Mouse (Mus musculus) embryonic facial prominence, embryonic 11.5 days (tissue): ENCODE data around the gene Icam1. TPM values are rescaled to one million over a fixed set of nuclear protein-coding genes. Genes with fewer than 3 reads are reported as not detected.
A peak's percentile ranks its signal among the peaks of the same experiment; 100 is the strongest.
"Not testable (repeated sequence)": the region's sequence is repeated elsewhere in the genome, so short reads cannot be mapped to it uniquely, and the experiment has no call there.

Experiments
- ATAC-seq: fragments of 200-750 bp; cut with Nextera tagmentation; replicated peaks from 2 replicates; pipeline ENCODE4 v1.8.0; 2017; ENCODE audit warnings: low read depth; ENCODE audit not compliant: insufficient number of reproducible peaks, low FRiP score, low TSS enrichment
- DNase-seq: peaks from one replicate; pipeline ENCODE4 v3.0.0-alpha.2; 2015; ENCODE audit warnings: low spot score
- H3K27ac ChIP-seq: fragments of 300-500 bp; sonication (generic); replicated peaks from 2 replicates; pipeline ENCODE4 v1.5.1; 2014; ENCODE audit warnings: mild to moderate bottlenecking, low read depth, low read length, control low read depth
- H3K27me3 ChIP-seq: fragments of 300-500 bp; sonication (generic); 2 replicates; pipeline ENCODE4 v1.6.1; 2014; ENCODE audit warnings: mild to moderate bottlenecking, low read length, moderate library complexity, mixed read lengths; ENCODE audit not compliant: control insufficient read depth, insufficient read depth
- H3K36me3 ChIP-seq: fragments of 300-500 bp; sonication (generic); replicated peaks from 2 replicates; pipeline ENCODE4 v1.6.1; 2014; ENCODE audit warnings: low read depth, mild to moderate bottlenecking, low read length, moderate library complexity, mixed read lengths; ENCODE audit not compliant: control insufficient read depth, insufficient read depth
- H3K4me1 ChIP-seq: fragments of 300-500 bp; sonication (generic); 2 replicates; pipeline ENCODE4 v1.6.1; 2014; ENCODE audit warnings: low read length, mixed read lengths; ENCODE audit not compliant: control insufficient read depth, insufficient read depth
- H3K4me2 ChIP-seq: fragments of 300-500 bp; sonication (generic); 2 replicates; pipeline ENCODE4 v1.6.1; 2014; ENCODE audit warnings: low read depth, mild to moderate bottlenecking, control low read depth, low read length, moderate library complexity
- H3K4me3 ChIP-seq: fragments of 300-500 bp; sonication (generic); 2 replicates; pipeline ENCODE4 v1.5.1; 2014; ENCODE audit warnings: low read depth, low read length, control low read depth
- H3K9ac ChIP-seq: fragments of 300-500 bp; sonication (generic); replicated peaks from 2 replicates; pipeline ENCODE4 v1.6.1; 2014; ENCODE audit warnings: mild to moderate bottlenecking, control low read depth, low read length
- H3K9me3 ChIP-seq: fragments of 300-500 bp; sonication (generic); replicated peaks from 2 replicates; pipeline ENCODE4 v1.6.1; 2016; ENCODE audit warnings: mild to moderate bottlenecking, low read length, inconsistent platforms, mixed read lengths; ENCODE audit not compliant: control insufficient read depth
- WGBS: fragments of 180-500 bp; shearing (Covaris S2); extraction: QIAGEN DNeasy Blood & Tissue Kit; methylation state at CpG from one replicate; pipeline ENCODE4 v1.1.7; 2014; 5-methylcytosine and 5-hydroxymethylcytosine counted together
- polyA plus RNA-seq: library from polyadenylated mRNA; unstranded; fragments of >200 nt; fragmentation: Nextera tagmentation; extraction: Ambion mirVana; gene quantifications from 2 replicates; pipeline ENCODE4 v1.2.1, GENCODE M21; 2014

The Icam1 gene
- polyA plus RNA-seq, 1 experiment from 2014 or later: 4.5 TPM

DNA sequence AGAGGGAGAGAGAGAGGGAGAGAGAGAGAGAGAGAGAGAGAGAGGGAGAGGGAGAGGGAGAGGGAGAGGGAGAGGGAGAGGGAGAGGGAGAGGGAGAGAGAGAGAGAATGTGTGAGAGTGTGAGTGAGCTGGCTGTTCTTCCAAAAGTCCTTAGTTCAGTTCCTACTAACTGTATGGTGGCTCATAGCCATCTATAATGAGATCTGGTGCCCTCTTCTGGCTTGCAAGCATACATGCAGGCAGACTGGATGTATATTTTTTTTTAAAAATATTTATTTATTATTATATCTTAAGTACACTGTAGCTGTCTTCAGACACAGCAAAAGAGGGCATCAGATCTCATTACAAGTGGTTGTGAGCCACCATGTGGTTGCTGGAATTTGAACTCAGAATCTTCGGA lies 17.4 kb upstream of the Icam1 start:
- H3K9ac ChIP-seq, H3K27me3 ChIP-seq, H3K27ac ChIP-seq, ATAC-seq, H3K4me2 ChIP-seq, H3K9me3 ChIP-seq, H3K4me3 ChIP-seq, H3K4me1 ChIP-seq, H3K36me3 ChIP-seq: not testable (repeated sequence)
- WGBS: 69% methylated on average over 1 of the region's 1 CpGs
- DNase-seq: peak; percentile 45

DNA sequence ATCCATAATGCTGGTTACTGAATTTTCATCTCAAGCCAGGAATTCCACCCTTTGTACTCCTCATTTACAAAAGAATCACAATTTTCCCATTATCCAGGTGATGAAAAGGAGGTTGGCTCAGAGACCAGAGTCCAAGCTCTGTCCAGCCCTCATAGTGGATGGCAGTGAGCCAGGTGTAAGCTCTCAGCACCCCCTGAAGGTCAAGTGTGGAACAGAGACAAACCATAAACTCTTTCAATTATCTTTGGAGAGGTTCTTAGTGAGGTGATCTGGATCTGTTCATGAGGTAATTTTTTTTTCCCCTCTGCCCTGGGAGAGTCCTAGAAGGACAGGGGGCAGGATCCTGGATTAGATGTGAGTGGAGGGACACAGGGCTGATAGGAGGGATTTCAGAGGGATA lies 15.0 kb upstream of the Icam1 start:
- no peak for ATAC-seq
- H3K27me3 ChIP-seq: no peaks in the 10 kb centered on the region
- H3K4me3 ChIP-seq: no peak overlapping the region
- no peak overlapping the region for H3K27ac ChIP-seq
- H3K4me1 ChIP-seq: no peaks in the 10 kb centered on the region
- peak; percentile 41 for DNase-seq
- no peaks in the 10 kb centered on the region for H3K36me3 ChIP-seq
- no peak overlapping the region for H3K9ac ChIP-seq
- no peaks in the 10 kb centered on the region for H3K9me3 ChIP-seq
- H3K4me2 ChIP-seq: no peak overlapping the region

DNA sequence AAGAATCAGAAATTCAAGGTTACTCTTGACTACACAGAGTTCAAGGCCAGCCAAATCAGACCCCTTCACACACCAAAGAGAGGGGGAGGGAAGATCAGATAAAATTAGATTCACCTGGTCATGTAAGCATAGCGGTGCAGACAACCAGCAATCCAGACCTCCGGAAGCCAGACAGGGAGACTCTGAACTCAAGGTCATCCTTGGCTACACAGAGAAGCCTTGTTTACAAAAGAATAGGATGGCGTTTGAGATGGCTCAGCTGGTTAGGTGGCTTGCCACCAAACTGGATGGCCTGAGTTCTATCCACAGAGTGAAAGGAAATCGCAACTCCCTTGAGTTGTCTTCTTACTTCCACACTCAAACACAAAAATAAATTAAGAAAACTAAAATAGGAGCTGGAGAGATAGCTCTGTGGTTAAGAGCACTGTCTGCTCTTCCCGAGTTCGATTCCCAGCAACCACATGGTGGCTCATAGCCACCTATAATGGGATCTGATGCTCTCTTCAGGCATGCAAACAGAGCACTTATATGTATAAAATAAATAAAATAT lies 14.1 kb upstream of the Icam1 start:
- Histone ChIP-seq H3K27me3 (no peaks in the 10 kb centered on the region), H3K4me2 (no peak overlapping the region), H3K4me3 (no peak overlapping the region), H3K27ac (no peak overlapping the region), H3K4me1 (no peaks in the 10 kb centered on the region), H3K9me3 (no peaks in the 10 kb centered on the region), H3K9ac (no peak overlapping the region), H3K36me3 (peaks cover under 1% of the 10 kb centered on the region; the same call in 1 of the 2 replicates)
- no peak for DNase-seq
- 64% methylated on average over 6 of the region's 6 CpGs for WGBS
- no peak for ATAC-seq

DNA sequence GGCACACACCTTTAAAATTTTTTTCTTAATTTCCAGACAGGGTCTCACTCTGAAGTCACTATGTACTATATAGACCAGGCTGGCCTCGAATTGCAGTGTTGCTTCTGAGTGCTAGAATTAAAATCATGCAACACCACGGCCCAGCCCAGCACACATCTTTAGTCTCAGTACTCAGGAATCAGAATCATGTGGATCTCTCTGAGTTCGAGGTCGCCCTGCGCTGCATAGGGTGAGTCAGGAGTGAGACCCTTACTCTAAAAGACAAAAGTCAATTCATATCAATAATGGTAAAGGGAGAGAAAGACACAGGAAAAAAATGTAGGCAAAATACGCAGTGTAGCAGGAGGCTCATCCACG lies 13.5 kb upstream of the Icam1 start:
- Histone ChIP-seq H3K4me3 (peak overlapping the region; percentile 83), H3K9ac (peak overlapping the region; percentile 84), H3K27ac (no peak overlapping the region), H3K36me3 (peaks cover 6% of the 10 kb centered on the region; the same call in 1 of the 2 replicates), H3K9me3 (no peaks in the 10 kb centered on the region), H3K4me1 (no peaks in the 10 kb centered on the region), H3K4me2 (peak overlapping the region; percentile 76), H3K27me3 (no peaks in the 10 kb centered on the region)
- ATAC-seq (peak; percentile 42), DNase-seq (no peak)
- WGBS: 9% methylated on average over 7 of the region's 7 CpGs

DNA sequence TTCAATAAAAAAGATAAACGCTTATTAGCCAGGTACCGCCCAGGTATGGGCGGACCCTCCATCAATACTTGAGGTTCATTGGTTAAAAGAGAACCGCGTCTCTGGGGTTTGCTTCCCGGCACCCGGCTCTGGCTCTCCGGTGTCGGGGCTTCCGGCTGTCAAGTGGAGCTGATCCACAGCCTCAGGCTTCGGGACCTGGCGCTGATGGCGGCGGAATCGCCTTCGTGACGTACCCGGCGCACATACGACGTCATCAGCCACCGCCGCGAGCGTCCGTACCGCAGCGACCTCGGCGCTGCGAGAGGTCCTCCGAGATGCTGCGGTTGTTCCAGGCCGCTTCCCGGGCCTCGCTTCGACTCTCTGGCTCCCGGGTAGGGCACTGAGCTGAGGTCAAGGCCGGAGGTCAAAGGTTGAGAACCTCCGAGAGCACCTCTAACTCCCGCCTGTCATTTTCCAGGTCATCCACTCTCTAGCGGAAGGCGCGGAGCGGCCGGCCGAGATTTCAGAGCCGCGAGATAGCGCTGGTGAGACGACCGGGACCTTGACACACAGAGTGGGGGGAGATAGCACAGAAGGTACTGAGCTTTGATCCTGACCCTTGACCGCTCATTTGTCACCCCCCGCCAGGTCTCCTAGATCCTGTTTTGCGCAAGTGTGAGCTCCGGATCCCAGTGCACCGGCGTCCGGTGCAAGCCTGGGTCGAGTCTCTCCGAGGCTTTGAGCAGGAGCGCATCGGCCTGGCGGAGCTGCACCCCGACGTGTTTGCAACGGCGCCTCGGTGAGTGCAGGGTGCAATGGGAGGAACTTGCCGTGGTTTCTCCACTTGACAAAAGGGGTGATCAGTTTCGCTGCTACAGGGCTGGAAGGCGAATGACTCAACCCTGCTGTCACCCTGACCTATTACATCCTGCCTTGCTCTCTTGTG lies 12.9 kb upstream of the Icam1 start, which contains the start of gene Mrpl4:
TSS of gene Mrpl4 (plus strand) at position 112 of the 925 bp plus-strand sequence.
- H3K4me2 ChIP-seq: peak within 1 kb of the TSS; percentile 76
- peak; percentile 74 for ATAC-seq
- under 1% methylated on average over 72 of the region's 72 CpGs for WGBS

DNA sequence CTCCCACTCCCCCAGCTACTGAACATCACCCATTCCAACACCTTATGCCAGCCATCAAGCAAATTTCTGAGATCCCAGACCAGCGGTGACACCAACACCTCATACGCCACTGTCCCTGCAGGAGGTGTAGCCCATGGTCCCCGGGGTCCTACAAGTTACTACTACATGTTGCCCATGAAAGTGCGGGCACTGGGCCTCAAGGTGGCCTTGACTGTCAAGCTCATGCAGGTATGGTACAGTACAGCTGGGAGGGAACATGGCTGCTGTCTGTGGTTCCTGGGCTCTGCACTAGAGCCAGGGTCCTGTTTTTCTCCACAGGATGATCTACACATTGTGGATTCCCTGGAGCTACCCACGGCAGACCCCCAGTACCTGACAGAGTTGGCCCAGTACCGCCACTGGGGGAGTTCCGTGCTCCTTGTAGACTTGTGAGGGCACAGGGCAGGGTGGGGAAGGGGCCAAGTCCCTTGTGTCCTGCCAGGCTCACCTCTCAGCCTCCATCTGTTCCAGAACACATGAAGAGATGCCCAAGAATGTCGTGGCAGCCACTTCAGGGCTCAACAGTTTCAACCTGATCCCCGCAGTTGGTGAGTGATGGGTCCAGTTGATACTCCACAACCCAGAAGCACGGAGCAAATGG lies 8.4 kb upstream of the Icam1 start:
- DNase-seq: no peak
- peaks cover 6% of the 10 kb centered on the region; the same call in 1 of the 2 replicates for H3K36me3 ChIP-seq
- no peak overlapping the region for H3K4me2 ChIP-seq
- no peak for ATAC-seq
- H3K9ac ChIP-seq: no peak overlapping the region
- no peak overlapping the region for H3K27ac ChIP-seq
- H3K27me3 ChIP-seq: no peaks in the 10 kb centered on the region
- no peak overlapping the region for H3K4me3 ChIP-seq
- 90% methylated on average over 10 of the region's 10 CpGs for WGBS
- H3K9me3 ChIP-seq: no peaks in the 10 kb centered on the region
- H3K4me1 ChIP-seq: no peaks in the 10 kb centered on the region

More for the DNA sequence above, 12.9 kb upstream of the Icam1 start, which contains the start of gene Mrpl4:
- H3K4me3 ChIP-seq: peak within 1 kb of the TSS; percentile 83
- H3K27ac ChIP-seq: 0 out of 2 replicates have a peak within 1 kb of the TSS, but pooled peaks have one; percentile 21
- H3K4me1 ChIP-seq: no peaks in the 10 kb centered on the region
- no peaks in the 10 kb centered on the region for H3K9me3 ChIP-seq
- peak within 1 kb of the TSS; percentile 84 for H3K9ac ChIP-seq
- no peaks in the 10 kb centered on the region for H3K27me3 ChIP-seq
- H3K36me3 ChIP-seq: peaks cover 6% of the 10 kb centered on the region; the same call in 1 of the 2 replicates
- peak; percentile 93 for DNase-seq

DNA sequence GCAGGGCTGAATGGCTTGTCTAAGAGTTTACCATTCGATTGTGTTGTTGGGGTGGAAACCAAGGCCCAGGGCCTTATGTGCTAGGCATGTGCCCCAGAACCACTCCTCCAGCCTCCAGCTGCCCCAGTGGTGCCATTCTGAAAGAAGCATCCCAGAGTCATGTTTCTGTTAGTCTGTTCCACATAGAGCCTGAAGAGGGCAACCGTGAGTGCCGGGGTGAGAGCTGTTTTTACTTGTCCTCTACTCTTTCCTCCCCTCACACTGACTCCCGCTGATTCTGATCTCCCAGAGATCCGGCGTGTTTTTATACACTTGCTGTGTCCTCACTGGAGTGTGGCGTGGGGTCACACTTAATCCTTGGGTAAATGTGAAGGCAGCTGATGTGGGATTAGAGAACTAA lies 7.8 kb upstream of the Icam1 start:
- no peak overlapping the region for H3K9ac ChIP-seq
- no peaks in the 10 kb centered on the region for H3K4me1 ChIP-seq
- DNase-seq: no peak
- no peaks in the 10 kb centered on the region for H3K27me3 ChIP-seq
- H3K36me3 ChIP-seq: peaks cover 6% of the 10 kb centered on the region; the same call in 1 of the 2 replicates
- H3K4me2 ChIP-seq: no peak overlapping the region
- H3K4me3 ChIP-seq: no peak overlapping the region
- WGBS: 88% methylated on average over 7 of the region's 7 CpGs
- no peak for ATAC-seq
- H3K27ac ChIP-seq: no peak overlapping the region
- no peaks in the 10 kb centered on the region for H3K9me3 ChIP-seq
